Mouse (Mus musculus): Measurements from ENCODE around the gene Pth1r.

Pth1r gene

GRCm38 (mm10) chr9:110748451-110748850, 1.5 kb upstream of the Pth1r start:
- DNase-seq (ENCODE audit: low spot score) = no peak

GRCm38 (mm10) chr9:110746238-110746637, 707 bp downstream of the Pth1r start:
- DNase-seq (ENCODE audit: low spot score) = no peak

DNA sequence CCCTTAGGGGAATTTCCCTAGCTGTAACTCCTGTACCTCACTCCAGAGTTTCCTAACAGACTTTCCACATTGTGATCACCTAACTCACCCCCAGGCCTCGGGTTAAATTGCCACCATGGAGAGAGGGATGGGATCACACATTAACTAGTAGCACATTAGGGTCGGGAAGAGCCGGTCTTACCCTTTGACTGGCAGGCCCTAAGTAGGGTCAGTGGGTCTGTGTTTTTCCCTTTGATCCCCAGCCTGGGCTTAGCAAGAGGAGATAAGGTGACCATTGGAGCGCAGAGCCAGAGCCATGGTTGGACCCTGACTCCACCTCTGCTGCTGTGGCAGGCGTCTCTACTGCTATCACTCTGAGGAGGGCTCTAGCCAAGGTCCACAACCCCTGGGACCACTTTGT, 1.2 kb downstream of the Pth1r start:
- DNase-seq (ENCODE audit: low spot score) = no peak

- DNase-seq (ENCODE audit: low spot score) = peak; percentile 71
Measured at GRCm38 (mm10) chr9:110743456-110744323, 3.3 kb downstream of the Pth1r start.

GRCm38 (mm10) chr9:110742951-110743455, 3.9 kb downstream of the Pth1r start:
- DNase-seq (ENCODE audit: low spot score) = no peak

DNA sequence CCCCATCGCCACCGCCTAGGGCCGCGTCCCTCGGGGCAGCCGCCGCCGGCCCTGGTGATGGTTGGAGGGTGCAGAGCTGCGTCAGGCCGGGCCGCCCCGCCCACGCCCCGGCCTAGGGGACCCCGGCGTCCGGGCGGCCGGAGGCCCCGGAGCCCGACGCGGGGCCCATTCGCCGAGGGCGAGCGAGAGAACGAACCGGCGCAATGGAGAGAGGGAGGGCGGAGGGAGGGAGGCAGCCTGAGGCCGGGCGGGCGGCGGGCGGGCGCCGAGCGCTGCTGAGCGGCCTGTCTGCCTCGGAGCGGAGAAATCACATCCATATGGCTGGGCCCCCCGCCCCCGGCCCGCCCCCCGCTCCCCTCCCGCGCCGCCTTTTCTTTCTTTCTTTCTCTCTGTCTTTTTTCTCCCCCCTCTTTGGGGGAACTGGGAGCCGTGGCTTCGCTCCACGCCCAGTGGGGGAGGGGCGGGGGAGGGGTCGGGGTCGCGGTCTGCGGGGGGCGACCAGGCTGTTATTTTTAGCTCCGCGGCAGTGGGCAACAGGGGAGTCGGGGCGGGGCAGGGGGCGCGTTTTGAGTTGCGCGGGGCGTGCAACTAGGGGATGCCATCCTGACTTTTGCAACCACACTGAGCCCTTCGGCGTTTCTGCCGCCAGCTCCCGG, 4.5 kb downstream of the Pth1r start:
- DNase-seq (ENCODE audit: low spot score) = peak; percentile 66

DNA sequence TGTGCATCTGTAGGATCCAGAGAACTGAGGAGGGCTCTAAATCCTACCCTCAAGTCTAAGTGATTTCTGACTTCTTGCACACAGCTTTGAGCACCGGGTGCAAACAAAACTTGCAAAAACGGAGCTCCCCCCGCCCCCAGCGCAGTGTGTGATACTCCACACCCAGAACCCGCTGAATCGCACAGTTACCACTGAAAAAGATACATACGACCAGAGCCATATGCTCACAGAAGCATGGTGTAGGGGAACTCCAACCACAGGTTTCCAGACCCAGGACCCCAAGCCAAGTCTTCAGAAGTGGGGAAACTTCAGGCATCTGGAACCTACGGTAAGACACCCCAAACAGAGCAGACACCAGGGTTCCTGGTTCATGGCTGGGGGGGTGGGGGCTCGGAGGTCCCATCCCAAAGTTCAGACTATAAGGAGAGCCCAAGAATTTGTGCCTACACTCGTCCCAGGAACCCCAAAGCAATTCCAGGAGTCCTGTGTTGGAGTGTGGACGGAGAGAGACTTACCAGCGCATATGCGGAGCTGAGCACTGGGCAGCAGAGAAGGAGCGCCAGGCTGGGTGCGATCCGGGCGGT, 5.1 kb downstream of the Pth1r start, which contains the start of gene Myl3:
Myl3 (plus strand) TSS at position 151 of the 584 bp plus-strand sequence.
- DNase-seq (ENCODE audit: low spot score) = no peak

DNA sequence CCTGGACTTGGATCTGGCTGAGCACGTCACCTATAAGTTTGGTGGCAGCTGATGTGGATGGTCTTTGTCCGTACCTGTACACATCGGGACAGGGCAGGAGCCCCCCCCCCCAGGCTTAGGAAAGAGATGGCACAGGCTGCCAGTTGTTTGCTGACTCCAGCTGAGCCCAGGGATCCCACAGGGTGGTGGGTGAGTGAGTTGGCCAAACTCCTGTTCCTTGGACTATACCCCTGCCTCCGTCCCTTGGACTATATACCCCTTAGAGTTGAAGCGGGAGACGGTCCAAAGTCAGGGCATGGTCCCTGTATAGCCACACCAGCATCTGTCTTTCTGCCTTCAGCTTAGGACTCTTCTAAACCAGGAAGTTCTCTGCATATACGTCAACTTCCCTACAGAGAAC, 7.0 kb downstream of the Pth1r start:
- no peak for DNase-seq (ENCODE audit: low spot score)

GRCm38 (mm10) chr9:110738054-110738453, 8.9 kb downstream of the Pth1r start:
- no peak for DNase-seq (ENCODE audit: low spot score)

DNA sequence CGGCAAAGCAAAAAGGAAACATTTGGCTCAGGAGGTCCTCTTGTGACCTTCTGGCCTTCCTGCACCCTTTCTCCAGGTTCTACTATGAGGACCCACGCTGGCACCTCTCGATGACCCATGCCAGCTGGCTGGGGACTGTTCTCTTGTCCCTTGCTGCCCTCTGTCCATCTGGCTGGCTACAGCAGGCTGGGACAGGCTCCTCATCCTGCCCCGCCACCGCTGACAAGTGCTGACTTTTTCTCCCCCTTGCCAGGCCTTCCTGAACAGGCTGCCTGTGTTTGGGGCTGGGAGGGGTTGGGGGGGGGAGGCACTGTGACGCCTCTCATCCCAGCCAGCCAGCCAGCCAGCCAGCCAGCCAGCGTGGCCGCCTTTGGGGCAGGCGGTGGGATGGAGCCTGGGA, 10.6 kb downstream of the Pth1r start:
- no peak for DNase-seq (ENCODE audit: low spot score)

DNA sequence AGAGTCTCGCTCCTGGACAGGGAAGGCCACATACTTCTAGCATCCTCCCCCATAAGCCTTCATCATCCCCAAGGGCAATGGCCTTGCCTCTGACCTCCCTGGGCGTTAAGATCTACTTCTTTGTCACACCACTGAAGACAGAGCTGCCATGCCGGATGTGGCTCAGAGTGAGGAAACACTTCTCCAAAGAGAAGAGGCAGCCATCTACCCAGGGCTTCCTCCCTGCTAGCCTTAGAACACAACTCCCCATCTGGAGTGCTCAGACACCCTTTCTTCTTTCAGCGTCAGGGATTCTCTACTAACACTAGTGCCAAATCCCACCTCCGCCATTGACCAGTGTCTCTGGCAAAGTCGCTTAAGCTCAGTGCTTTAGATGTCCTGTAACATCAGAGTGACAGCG, 12.8 kb downstream of the Pth1r start:
- DNase-seq (ENCODE audit: low spot score) = no peak

DNA sequence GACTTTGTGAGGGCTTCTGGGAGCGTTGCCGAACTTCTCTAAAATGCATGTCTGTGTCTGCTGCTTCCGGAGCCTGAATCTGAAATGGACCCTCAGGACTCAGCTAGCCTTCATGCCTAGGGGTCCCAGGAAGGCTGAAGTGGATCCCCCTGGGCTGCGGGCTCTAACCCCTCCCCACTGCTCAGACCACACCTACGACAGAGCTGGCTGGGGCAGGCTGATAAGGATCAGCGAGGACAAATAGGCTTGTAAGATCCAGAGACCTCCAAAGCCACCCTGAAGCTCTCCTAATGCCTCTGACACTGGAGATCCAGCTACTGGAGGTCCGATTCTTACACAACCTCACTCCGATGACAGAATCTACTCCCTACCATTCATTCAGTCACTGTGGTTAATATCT, 13.8 kb downstream of the Pth1r start:
- DNase-seq (ENCODE audit: low spot score) = no peak

- DNase-seq (ENCODE audit: low spot score) = peak; percentile 72
Measured at GRCm38 (mm10) chr9:110732623-110733022, 14.3 kb downstream of the Pth1r start.

DNA sequence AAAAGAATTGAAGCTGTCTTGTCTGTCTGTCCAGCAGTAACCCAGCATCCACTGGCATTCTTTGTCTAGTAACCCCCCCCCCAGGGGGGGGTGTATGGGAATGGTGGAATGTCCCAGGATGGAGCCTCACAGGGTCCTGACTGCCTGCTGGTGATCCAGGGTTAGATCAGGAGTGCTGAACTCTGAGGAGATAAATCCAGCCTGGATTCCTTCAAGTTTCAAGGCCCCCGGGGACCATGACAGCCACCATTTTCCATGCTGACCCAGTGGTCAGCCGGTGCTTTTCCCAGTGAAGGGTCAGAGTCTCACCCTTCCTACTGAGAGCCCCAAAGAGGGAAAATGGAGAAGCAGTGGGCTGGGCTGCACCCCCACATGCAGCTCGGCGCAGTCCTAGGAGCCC, 15.1 kb downstream of the Pth1r start:
- DNase-seq (ENCODE audit: low spot score) = no peak

- DNase-seq (ENCODE audit: low spot score) = peak; percentile 81
Measured at GRCm38 (mm10) chr9:110729841-110730240, 17.1 kb downstream of the Pth1r start.

DNA sequence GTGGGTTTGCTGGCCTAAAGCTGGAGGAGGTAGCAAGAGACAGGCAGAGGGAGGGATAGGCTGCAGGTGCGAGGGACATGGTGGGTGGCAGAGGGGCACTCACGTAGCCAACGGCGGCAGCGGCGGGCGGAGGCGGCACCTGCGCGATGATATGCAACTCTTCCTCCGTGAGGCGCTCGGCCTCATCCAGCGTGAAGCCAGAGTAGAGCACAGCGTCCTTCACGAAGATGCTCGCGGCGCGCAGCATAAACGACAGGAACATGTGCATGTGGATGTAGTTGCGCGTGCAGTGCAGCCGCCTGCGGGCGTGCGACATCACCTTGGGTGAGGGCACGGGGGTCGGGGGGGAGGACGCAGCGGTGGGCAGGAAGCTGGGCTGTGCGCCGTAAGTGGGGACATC, 20.1 kb downstream of the Pth1r start:
- DNase-seq (ENCODE audit: low spot score) = no peak

GRCm38 (mm10) chr9:110725721-110726135, 21.2 kb downstream of the Pth1r start:
- DNase-seq (ENCODE audit: low spot score) = peak; percentile 68

DNA sequence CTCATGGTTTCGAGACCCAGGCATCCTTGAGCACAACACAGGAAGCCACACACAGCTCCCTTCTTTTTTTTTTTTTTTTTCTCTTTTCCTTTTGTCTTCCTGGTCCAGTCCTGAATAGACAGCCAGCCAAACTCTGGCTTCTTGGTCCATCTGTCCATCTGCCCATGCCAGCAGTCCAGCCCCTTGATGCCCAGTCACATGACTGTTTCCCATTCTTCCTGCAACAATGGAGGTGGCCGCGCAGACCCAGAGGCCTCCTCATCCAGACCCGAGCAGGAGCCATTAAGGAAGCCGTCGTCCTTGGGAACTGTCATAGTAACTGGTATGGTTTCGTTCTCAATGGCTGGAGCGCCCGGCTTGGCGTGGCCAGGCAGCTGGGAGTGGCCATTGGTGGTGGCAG, 24.9 kb downstream of the Pth1r start:
- DNase-seq (ENCODE audit: low spot score) = no peak

GRCm38 (mm10) chr9:110719977-110720376, 27.0 kb downstream of the Pth1r start:
- DNase-seq (ENCODE audit: low spot score) = no peak

GRCm38 (mm10) chr9:110718810-110719209, 28.1 kb downstream of the Pth1r start:
- no peak for DNase-seq (ENCODE audit: low spot score)

GRCm38 (mm10) chr9:110718071-110718470, 28.9 kb downstream of the Pth1r start:
- no peak for DNase-seq (ENCODE audit: low spot score)

DNA sequence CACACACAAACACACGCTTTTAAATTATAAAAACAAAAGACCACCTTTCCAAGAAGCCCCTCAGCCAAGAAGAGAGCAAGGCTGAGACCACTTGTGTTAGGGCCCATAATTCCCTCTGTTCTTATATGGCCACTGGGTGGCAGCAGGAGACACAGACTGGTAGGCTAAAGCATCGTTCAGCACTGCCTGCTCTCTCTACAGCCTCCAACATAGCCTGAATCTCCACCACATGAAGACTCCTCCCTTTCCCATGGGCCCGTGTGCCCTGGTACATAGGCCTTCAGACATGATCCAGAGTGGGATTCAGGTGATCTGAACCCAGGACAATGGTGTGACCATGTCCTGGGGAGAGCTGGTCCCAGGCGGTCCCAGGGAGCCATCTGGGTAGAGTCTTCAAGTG, 30.2 kb downstream of the Pth1r start:
- peak; percentile 73 for DNase-seq (ENCODE audit: low spot score)

DNA sequence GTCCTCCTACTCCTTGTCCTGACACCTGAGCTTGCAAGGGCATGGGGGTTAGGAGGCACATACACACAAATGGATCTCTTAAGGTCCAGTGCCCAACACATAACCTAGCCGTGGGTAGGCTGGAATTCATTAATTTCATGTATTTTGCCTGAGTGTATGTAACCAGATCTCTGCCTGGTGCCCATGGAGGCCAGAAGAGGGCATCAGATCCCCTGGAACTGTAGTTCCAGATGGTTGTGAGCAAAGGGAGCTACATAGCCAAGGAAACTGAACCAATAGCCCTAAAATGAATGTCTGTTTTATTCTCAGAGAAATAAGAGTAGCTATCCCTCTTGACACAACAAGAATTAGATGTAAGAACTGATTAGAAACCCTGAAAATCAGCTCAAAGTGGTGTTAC, 31.5 kb downstream of the Pth1r start:
- DNase-seq (ENCODE audit: low spot score) = no peak

Data from testis, postnatal 10 days (tissue).